Mouse (Mus musculus): Measurements from ENCODE around the gene Fcrl5.

- TF ChIP-seq CTCF (IDR thresholded peaks at IDR 0.05; ENCODE audit: control insufficient read depth, insufficient read depth, low read length) (no peak), POLR2A (IDR thresholded peaks at IDR 0.05; ENCODE audit: borderline replicate concordance, control insufficient read depth, low read depth, low read length) (no peak)
Measured at GRCm38 (mm10) chr3:87401321-87401720, 34.3 kb upstream of the Fcrl5 start.

Data from bone marrow, adult 2 months (tissue).